Mouse (Mus musculus) hindbrain, embryonic 12.5 days (tissue): ENCODE measurements around the gene Eepd1. TPM values are rescaled to one million over a fixed set of nuclear protein-coding genes. Genes with fewer than 3 reads are reported as not detected.
A peak's percentile ranks its signal among the peaks of the same experiment; 100 is the strongest.

Experiments
- ATAC-seq: fragments of 200-750 bp; cut with Nextera tagmentation; 2 replicates; pipeline ENCODE4 v1.8.0; 2017; ENCODE audit warnings: moderate TSS enrichment; ENCODE audit not compliant: low FRiP score
- H3K27ac ChIP-seq: fragments of 300-500 bp; sonication (generic); 2 replicates; pipeline ENCODE4 v1.5.1; 2016; ENCODE audit warnings: mild to moderate bottlenecking
- H3K27me3 ChIP-seq: fragments of 300-500 bp; sonication (generic); 2 replicates; pipeline ENCODE4 v1.6.1; 2016; ENCODE audit warnings: mild to moderate bottlenecking
- H3K36me3 ChIP-seq: fragments of 300-500 bp; sonication (generic); 2 replicates; pipeline ENCODE4 v1.6.1; 2016; ENCODE audit warnings: mild to moderate bottlenecking
- H3K4me1 ChIP-seq: fragments of 300-500 bp; sonication (generic); 2 replicates; pipeline ENCODE4 v1.6.1; 2016
- H3K4me2 ChIP-seq: fragments of 300-500 bp; sonication (generic); replicated peaks from 2 replicates; pipeline ENCODE4 v1.6.1; 2016; ENCODE audit warnings: mild to moderate bottlenecking
- H3K4me3 ChIP-seq: fragments of 300-500 bp; sonication (generic); 2 replicates; pipeline ENCODE4 v1.5.1; 2016; ENCODE audit warnings: mild to moderate bottlenecking
- H3K9ac ChIP-seq: fragments of 300-500 bp; sonication (generic); 2 replicates; pipeline ENCODE4 v1.6.1; 2016; ENCODE audit warnings: mild to moderate bottlenecking, moderate library complexity
- H3K9me3 ChIP-seq: fragments of 300-500 bp; sonication (generic); replicated peaks from 2 replicates; pipeline ENCODE4 v1.6.1; 2016; ENCODE audit warnings: mild to moderate bottlenecking
- WGBS: fragments of 180-500 bp; shearing (Covaris S2); methylation state at CpG from one replicate; pipeline ENCODE4 v1.1.7; 2016; 5-methylcytosine and 5-hydroxymethylcytosine counted together
- polyA plus RNA-seq: library from polyadenylated mRNA; unstranded; fragments of >200 nt; fragmentation: Nextera tagmentation; extraction: Ambion mirVana; gene quantifications from 2 replicates; pipeline ENCODE4 v1.2.1, GENCODE M21; 2016

Eepd1 gene
- polyA plus RNA-seq, 1 experiment from 2014 or later: 8.0 TPM

DNA sequence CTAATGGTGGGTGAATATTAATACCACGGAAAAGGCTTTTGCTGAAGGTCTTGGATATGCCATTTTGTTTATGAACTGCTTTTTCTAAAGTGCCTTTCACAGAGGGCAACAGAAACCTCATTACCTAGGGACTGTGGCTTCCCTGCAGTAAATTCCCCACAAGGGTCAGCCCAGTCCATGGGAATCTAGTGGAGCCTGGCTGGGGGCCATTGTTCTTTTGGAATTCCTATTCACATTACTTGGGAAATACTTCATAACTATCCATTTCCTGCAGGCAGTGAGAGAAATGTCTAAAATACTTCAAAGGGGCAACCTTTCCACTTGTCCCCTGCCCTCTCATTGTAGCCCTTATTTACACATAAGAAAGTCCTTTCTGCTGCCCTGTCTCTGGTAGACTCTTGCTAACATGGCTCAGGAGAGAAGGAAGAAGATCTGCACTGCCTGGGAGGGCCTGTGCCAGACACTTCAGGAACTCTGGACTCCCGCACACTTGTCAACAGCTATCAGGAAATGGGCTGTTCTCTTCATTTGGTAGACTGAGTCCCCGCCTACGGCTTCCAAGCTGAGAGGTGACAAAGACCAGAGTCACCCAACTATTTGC, 111.1 kb downstream of the Eepd1 start:
- no peaks in the 10 kb centered on the region for H3K27me3 ChIP-seq
- no peaks in the 10 kb centered on the region for H3K9me3 ChIP-seq
- ATAC-seq: peak; percentile 57; the same call in 1 of the 2 replicates
- H3K36me3 ChIP-seq: no peaks in the 10 kb centered on the region
- H3K9ac ChIP-seq: no peak overlapping the region
- H3K4me2 ChIP-seq: no peak overlapping the region
- no peak overlapping the region for H3K27ac ChIP-seq
- WGBS: 64% methylated on average over 4 of the region's 4 CpGs
- H3K4me3 ChIP-seq: no peak overlapping the region
- peaks cover 4% of the 10 kb centered on the region; the same call in 1 of the 2 replicates for H3K4me1 ChIP-seq

- WGBS: 77% methylated on average over 2 of the region's 2 CpGs
- no peak overlapping the region for H3K4me3 ChIP-seq
- no peaks in the 10 kb centered on the region for H3K27me3 ChIP-seq
Measured at GRCm38 (mm10) chr9:25624744-25625143, 143.4 kb downstream of the Eepd1 start.

GRCm38 (mm10) chr9:25629531-25630099, 148.3 kb downstream of the Eepd1 start:
- ATAC-seq: no peak
- no peaks in the 10 kb centered on the region for H3K27me3 ChIP-seq

More at GRCm38 (mm10) chr9:25624744-25625143, 143.4 kb downstream of the Eepd1 start:
- no peak overlapping the region for H3K4me2 ChIP-seq
- H3K27ac ChIP-seq: no peak overlapping the region
- no peaks in the 10 kb centered on the region for H3K9me3 ChIP-seq
- no peak overlapping the region for H3K9ac ChIP-seq
- ATAC-seq: no peak
- H3K36me3 ChIP-seq: no peaks in the 10 kb centered on the region
- no peaks in the 10 kb centered on the region for H3K4me1 ChIP-seq

More at GRCm38 (mm10) chr9:25629531-25630099, 148.3 kb downstream of the Eepd1 start:
- H3K4me3 ChIP-seq: no peak overlapping the region
- H3K4me1 ChIP-seq: no peaks in the 10 kb centered on the region
- H3K36me3 ChIP-seq: no peaks in the 10 kb centered on the region
- no peak overlapping the region for H3K9ac ChIP-seq
- no peak overlapping the region for H3K4me2 ChIP-seq
- no peaks in the 10 kb centered on the region for H3K9me3 ChIP-seq
- no peak overlapping the region for H3K27ac ChIP-seq
- 78% methylated on average over 5 of the region's 5 CpGs for WGBS

Other genes starting within 250 kb of the Eepd1 start
- gene Sept7, start 229.1 kb upstream of the Eepd1 start, polyA plus RNA-seq: 278 and 296 TPM in 2 replicates